Mouse (Mus musculus): ENCODE data around the gene Stx3.

DNA sequence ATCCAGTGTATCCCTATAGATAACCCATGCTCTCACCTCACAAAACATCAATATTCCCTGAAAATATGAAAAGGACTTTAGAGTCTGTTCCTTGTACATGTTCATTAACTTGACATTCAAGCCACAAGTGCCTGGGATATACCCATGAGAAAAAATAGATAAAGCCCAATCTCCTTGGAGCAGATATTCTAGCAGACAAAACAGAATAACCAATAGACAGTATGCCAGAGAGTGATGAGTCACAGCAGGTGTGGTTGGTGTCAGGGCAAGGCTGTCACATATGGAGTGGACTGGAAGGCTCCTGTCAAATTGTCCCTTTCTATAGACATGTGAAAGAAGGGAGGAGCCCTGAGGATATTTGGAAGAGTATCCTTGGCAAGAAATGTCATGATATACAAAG is 73.5 kb downstream of the Stx3 start:
- TF ChIP-seq HCFC1 (IDR thresholded peaks at IDR 0.05; ENCODE audit: borderline replicate concordance, insufficient read depth, low read length) = no peak
- TF ChIP-seq ZNF384 (IDR thresholded peaks at IDR 0.05; ENCODE audit: low read depth, low read length) = no peak
